Mouse (Mus musculus): Measurements from ENCODE around the gene Glrx5.

DNA sequence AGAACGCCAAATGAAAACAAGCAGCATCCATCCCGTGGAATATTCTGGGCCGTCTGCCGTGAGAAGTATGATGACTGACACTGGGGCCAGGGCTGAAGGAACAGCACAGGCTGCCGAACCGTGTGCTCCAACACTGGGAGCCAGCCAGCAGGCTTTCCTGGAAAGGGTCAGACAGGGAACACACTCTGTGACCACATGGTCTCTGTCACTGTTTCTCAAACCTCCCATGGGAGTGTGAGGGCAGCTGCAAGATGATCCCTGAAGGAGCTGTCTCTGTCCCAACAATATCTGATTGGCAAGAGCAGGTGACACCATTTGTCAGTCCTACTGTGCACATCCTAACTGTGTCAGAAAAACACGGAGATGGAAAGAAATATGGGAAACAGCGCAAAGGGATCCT, 39.6 kb upstream of the Glrx5 start:
- no peak for TF ChIP-seq CTCF (IDR thresholded peaks at IDR 0.05; ENCODE audit: control insufficient read depth, insufficient read depth, insufficient replicate concordance, low read depth, low read length)
- no peak for TF ChIP-seq POLR2A (IDR thresholded peaks at IDR 0.05; ENCODE audit: control insufficient read depth, low read depth, low read length)

Data from testis, adult 2 months (tissue).